Mouse (Mus musculus): ENCODE data around the gene Kdm5a. TPM values are rescaled to one million over a fixed set of nuclear protein-coding genes. Genes with fewer than 3 reads are reported as not detected.

The Kdm5a gene
- polyA plus RNA-seq, 1 experiment = 19.2 TPM

- H3K27ac ChIP-seq (replicated peaks; ENCODE audit: low read depth, low read length) = peak overlapping the region; percentile 60
- H3K4me1 ChIP-seq (ENCODE audit: control insufficient read depth, insufficient read depth, insufficient read length, low read length) = no peaks in the 10 kb centered on the region
- H3K4me3 ChIP-seq (ENCODE audit: insufficient read depth, low read depth, low read length) = no peak overlapping the region
These were observed 108.7 kb downstream of the Kdm5a start for GRCm38 (mm10) chr6:120472455-120473140.

DNA sequence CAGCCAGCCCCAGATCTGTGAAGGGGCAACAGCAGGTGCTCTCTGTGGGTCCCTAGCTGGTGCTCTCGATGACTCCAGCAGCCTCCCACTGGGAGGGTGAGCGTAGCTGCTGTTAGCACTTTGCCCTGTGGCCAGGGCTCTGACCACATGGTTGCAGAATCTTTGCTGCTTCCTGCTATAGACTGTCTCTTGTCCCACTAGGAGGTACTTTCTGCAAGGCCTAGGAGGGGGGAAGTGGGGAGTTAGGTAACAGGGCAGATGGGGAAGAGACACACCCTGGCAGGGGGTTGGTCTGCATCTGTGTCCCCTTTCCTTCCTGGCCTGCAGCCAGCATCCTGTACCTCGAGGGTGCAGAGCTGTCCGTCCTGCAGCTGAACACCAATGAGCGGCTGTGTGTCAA is 109.5 kb downstream of the Kdm5a start:
- no peak overlapping the region for H3K27ac ChIP-seq (replicated peaks; ENCODE audit: low read depth, low read length)
- H3K4me1 ChIP-seq (ENCODE audit: control insufficient read depth, insufficient read depth, insufficient read length, low read length) = no peaks in the 10 kb centered on the region
- H3K4me3 ChIP-seq (ENCODE audit: insufficient read depth, low read depth, low read length) = no peak overlapping the region

DNA sequence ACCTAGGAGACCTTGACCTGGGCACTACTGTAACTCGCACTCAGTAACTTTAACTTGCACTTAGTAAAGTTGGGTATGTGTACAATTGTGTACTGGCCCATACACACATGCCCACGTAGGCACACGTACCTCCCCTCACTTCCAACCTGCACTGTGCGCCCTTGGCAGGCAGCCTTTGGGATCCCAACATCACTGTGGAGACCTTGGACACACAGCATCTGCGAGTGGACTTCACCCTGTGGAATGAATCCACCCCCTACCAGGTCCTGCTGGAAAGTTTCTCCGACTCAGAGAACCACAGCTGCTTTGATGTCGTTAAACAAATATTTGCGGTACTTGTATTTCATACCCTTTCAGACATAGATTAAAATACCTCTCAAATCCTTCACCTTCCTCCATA is 111.4 kb downstream of the Kdm5a start:
- no peaks in the 10 kb centered on the region for H3K4me1 ChIP-seq (ENCODE audit: control insufficient read depth, insufficient read depth, insufficient read length, low read length)
- no peak overlapping the region for H3K27ac ChIP-seq (replicated peaks; ENCODE audit: low read depth, low read length)
- no peak overlapping the region for H3K4me3 ChIP-seq (ENCODE audit: insufficient read depth, low read depth, low read length)

DNA sequence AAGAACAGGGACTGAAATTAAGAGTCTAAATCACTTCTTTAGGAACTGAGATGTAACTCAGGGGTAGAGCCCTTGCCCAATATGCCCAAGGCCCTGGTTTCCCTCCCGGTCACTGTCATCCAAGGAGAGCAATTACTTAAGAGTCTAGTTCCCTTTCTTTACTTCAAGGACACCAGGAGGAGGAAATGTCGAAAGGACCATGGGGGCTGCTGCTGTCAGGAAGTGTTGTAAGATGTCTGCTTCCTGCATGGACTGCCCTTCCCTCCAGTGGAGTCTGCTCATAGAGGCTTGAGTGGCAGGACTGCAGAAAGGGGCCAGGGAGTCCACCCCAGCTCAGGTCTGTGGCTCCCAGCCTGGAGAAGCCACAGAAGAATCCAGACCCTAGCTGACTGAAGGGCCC is 115.4 kb downstream of the Kdm5a start:
- Histone ChIP-seq H3K4me3 (ENCODE audit: insufficient read depth, low read depth, low read length) (no peak overlapping the region), H3K4me1 (ENCODE audit: control insufficient read depth, insufficient read depth, insufficient read length, low read length) (no peaks in the 10 kb centered on the region), H3K27ac (replicated peaks; ENCODE audit: low read depth, low read length) (no peak overlapping the region)

DNA sequence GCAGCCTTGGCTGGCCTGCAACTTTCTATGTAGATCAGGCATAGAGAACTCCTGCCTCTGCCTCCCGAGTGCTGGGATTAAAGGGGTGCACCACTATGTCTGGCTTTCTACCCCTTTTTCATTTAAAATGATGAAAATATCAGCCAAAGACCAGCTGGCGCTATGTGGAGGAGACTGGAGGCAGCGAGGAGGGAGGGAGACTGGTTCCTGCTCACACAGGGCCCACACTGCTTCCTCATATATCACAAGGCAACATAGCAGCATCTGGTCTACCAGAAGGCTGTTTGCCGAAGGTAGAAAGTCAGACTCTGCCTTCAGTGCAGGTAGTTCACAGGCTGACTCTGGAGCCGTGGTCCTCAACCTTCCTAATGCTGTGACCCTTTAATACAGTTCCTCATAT is 116.4 kb downstream of the Kdm5a start:
- H3K4me3 ChIP-seq (ENCODE audit: insufficient read depth, low read depth, low read length) = no peak overlapping the region
- no peak overlapping the region for H3K27ac ChIP-seq (replicated peaks; ENCODE audit: low read depth, low read length)
- H3K4me1 ChIP-seq (ENCODE audit: control insufficient read depth, insufficient read depth, insufficient read length, low read length) = no peaks in the 10 kb centered on the region

GRCm38 (mm10) chr6:120481538-120481937 is 117.6 kb downstream of the Kdm5a start:
- H3K27ac ChIP-seq (replicated peaks; ENCODE audit: low read depth, low read length) = no peak overlapping the region
- no peak overlapping the region for H3K4me3 ChIP-seq (ENCODE audit: insufficient read depth, low read depth, low read length)
- H3K4me1 ChIP-seq (ENCODE audit: control insufficient read depth, insufficient read depth, insufficient read length, low read length) = no peaks in the 10 kb centered on the region

- no peak overlapping the region for H3K4me3 ChIP-seq (ENCODE audit: insufficient read depth, low read depth, low read length)
- no peak overlapping the region for H3K27ac ChIP-seq (replicated peaks; ENCODE audit: low read depth, low read length)
- H3K4me1 ChIP-seq (ENCODE audit: control insufficient read depth, insufficient read depth, insufficient read length, low read length) = no peaks in the 10 kb centered on the region
These were observed 118.1 kb downstream of the Kdm5a start for GRCm38 (mm10) chr6:120482021-120482420.

DNA sequence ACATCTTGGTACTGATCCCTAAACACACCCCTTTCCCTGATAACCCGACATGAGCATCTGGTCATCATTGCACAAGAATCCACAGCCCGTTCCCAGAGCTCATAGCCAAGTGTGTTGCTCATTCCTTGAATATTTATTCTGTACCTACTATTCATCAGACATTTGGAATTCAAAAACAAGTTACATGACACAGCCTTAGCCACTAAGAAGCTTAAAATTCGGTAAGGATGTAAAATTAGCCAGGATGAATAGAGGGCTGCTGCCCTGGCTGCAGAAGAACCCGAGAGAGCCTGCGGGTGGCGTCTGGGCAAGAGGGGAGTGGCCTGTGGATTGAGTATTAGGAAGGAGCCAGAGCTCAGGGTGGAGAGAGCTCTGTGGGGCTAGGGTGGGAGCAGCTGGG is 118.8 kb downstream of the Kdm5a start:
- Histone ChIP-seq H3K4me1 (ENCODE audit: control insufficient read depth, insufficient read depth, insufficient read length, low read length) (no peaks in the 10 kb centered on the region), H3K4me3 (ENCODE audit: insufficient read depth, low read depth, low read length) (peak overlapping the region; percentile 31; the same call in 1 of the 2 replicates), H3K27ac (replicated peaks; ENCODE audit: low read depth, low read length) (no peak overlapping the region)

- Histone ChIP-seq H3K27ac (replicated peaks; ENCODE audit: low read depth, low read length) (no peak overlapping the region), H3K4me1 (ENCODE audit: control insufficient read depth, insufficient read depth, insufficient read length, low read length) (no peaks in the 10 kb centered on the region), H3K4me3 (ENCODE audit: insufficient read depth, low read depth, low read length) (peak overlapping the region; percentile 31)
These were observed 119.3 kb downstream of the Kdm5a start for GRCm38 (mm10) chr6:120483211-120483626.

DNA sequence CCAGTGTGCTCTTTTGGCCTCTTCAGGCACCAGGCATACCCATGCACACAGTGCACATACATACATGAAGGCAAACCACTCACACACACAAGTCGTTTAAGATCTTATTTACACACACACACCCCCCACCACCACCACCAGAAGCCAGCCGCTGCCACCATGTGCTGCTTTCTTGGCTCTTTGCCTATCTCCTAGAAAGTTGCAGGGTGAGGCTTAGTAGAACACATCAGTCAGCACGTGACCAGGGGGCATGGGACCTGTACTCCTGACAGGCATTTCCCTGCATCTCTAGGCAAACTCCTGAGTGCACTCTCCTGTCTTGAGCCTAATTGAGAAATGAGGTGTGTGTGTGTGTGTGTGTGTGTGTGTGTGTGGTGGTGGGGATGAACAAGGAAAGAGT is 121.1 kb downstream of the Kdm5a start:
- Histone ChIP-seq H3K4me3 (ENCODE audit: insufficient read depth, low read depth, low read length) (no peak overlapping the region), H3K27ac (replicated peaks; ENCODE audit: low read depth, low read length) (no peak overlapping the region), H3K4me1 (ENCODE audit: control insufficient read depth, insufficient read depth, insufficient read length, low read length) (no peaks in the 10 kb centered on the region)

DNA sequence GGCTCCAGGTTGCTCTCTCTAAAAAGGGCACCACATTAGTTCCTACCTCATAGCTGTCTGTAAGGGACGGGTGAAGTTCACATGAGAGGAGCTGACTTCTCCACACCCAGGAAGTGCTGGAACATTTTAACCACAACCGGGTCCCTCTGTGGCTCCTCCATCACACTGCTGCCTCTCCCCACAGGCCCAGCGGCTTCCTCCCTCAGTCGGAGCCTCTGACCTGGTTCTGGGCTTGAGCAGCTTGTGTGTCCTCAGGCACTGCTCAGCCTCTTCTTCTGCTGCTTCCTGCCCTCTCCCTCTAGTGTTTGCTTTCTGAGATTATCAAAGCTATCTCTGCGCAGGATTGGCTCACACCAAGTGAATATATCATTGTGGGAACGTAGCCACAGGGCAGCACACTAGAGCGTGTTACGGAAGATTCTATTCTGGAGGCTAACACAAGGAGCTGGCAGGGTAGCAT is 122.2 kb downstream of the Kdm5a start:
- Histone ChIP-seq H3K4me3 (ENCODE audit: insufficient read depth, low read depth, low read length) (no peak overlapping the region), H3K4me1 (ENCODE audit: control insufficient read depth, insufficient read depth, insufficient read length, low read length) (no peaks in the 10 kb centered on the region)

DNA sequence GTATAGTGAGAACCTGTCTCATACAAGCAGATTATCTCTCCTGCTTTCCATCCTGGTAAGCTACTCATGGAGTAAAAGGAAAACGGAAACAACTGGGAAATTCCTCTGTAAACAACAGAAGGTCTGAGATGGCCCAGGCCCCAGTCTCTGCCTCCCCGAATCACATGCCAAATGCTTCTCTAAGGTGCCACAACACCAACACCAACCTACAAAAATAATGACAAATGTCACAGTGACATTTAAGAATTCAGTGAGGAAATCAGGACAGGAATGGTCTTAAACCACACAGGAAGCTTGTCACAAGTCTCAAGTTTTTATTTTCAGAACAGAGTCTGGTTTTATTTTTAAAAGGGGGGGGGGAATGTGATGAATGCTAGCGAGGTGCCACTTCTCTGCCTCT is 124.7 kb downstream of the Kdm5a start:
- no peaks in the 10 kb centered on the region for H3K4me1 ChIP-seq (ENCODE audit: control insufficient read depth, insufficient read depth, insufficient read length, low read length)
- H3K4me3 ChIP-seq (ENCODE audit: insufficient read depth, low read depth, low read length) = no peak overlapping the region
- H3K27ac ChIP-seq (replicated peaks; ENCODE audit: low read depth, low read length) = no peak overlapping the region

More for the DNA sequence above, 122.2 kb downstream of the Kdm5a start:
- no peak overlapping the region for H3K27ac ChIP-seq (replicated peaks; ENCODE audit: low read depth, low read length)

DNA sequence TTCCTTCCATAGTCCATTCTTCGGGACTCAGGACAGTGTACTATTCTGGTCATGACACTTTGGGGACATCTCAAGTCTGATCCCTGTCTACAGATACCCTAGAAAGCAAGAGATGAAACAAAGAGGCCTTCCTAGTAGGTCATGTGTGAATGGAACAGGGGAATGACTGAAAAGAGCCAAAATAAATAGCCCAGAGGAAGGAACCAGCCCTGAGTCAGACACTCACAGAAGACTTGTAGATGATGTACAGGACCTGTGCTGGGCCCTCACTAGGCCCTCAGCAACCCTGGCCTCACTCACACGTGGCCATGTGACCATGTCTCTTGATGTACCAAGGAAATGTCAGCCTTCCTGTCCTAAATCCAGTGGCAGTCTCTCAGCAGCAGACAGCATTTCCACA is 125.5 kb downstream of the Kdm5a start:
- no peaks in the 10 kb centered on the region for H3K4me1 ChIP-seq (ENCODE audit: control insufficient read depth, insufficient read depth, insufficient read length, low read length)
- no peak overlapping the region for H3K4me3 ChIP-seq (ENCODE audit: insufficient read depth, low read depth, low read length)
- no peak overlapping the region for H3K27ac ChIP-seq (replicated peaks; ENCODE audit: low read depth, low read length)

- Histone ChIP-seq H3K4me1 (ENCODE audit: control insufficient read depth, insufficient read depth, insufficient read length, low read length) (no peaks in the 10 kb centered on the region), H3K4me3 (ENCODE audit: insufficient read depth, low read depth, low read length) (no peak overlapping the region), H3K27ac (replicated peaks; ENCODE audit: low read depth, low read length) (no peak overlapping the region)
These were observed 127.1 kb downstream of the Kdm5a start for GRCm38 (mm10) chr6:120491064-120491463.

- no peak overlapping the region for H3K27ac ChIP-seq (replicated peaks; ENCODE audit: low read depth, low read length)
These were observed 128.1 kb downstream of the Kdm5a start for GRCm38 (mm10) chr6:120491862-120492498.

More at GRCm38 (mm10) chr6:120491862-120492498, 128.1 kb downstream of the Kdm5a start:
- Histone ChIP-seq H3K4me3 (ENCODE audit: insufficient read depth, low read depth, low read length) (0 out of 2 replicates have a peak overlapping the region, but pooled peaks have one; percentile 54), H3K4me1 (ENCODE audit: control insufficient read depth, insufficient read depth, insufficient read length, low read length) (no peaks in the 10 kb centered on the region)

All from brown adipose tissue, adult 24 weeks (tissue).